Mouse (Mus musculus) regulatory T cell (primary cell): ENCODE measurements around the gene Plekha3.

ENCODE experiments used
- in situ Hi-C: fragments of 300-600 bp; cut with MboI, MseI; formaldehyde crosslinking; loops from one replicate; pipeline ENCODE4 v1.15.1; 2025; ENCODE audit warnings: high pct_unique_total_duplicates

Plekha3 gene

DNA sequence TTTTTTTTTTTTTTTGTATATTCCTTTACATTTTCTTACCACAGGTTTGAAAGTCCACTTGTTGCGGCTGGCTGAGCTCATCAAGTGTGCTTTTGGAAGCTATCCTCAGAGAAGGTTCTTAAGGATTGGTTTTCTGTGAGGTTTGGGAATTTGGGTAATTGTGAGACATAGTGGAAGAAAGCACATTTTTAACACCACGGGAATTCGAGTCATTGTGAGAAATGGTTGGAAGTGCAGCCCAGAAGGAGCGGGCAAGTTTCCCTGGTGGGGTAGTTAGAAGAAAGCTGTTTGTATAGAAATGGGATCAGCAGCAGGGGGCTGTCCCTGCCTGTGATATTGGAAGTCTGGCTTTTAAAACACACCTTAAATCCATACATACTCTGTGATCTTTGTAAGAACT lies 868 bp downstream of the Plekha3 start:
- in situ Hi-C loops, result no loop called here

- in situ Hi-C loops, result no loop called here
Observed at GRCm38 (mm10) chr2:76676401-76677226, 1.5 kb downstream of the Plekha3 start.

DNA sequence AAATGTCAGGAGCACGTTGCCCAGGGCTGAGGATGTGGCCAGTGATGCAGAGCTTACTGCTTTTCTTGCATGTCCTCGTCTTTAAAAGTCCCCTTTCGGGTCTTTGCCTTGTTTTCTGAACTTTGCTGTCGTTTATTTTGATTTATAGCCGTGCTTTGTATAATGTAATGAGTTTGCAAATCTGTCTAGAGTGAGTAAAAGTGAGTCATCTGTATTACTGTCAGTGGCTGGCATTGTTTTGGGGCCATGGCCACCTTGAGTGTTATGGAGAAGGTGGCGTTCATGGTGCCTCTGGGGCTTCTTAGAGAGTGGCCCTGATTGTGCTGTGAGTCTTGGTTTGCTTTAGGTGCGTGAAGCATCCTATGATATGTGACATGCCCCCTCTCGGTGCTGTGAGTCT lies 7.2 kb downstream of the Plekha3 start:
- in situ Hi-C loops, result loop anchor here (5.0 kb wide), 1 partner anchor 310 kb away; no protein-coding TSS in a partner anchor

DNA sequence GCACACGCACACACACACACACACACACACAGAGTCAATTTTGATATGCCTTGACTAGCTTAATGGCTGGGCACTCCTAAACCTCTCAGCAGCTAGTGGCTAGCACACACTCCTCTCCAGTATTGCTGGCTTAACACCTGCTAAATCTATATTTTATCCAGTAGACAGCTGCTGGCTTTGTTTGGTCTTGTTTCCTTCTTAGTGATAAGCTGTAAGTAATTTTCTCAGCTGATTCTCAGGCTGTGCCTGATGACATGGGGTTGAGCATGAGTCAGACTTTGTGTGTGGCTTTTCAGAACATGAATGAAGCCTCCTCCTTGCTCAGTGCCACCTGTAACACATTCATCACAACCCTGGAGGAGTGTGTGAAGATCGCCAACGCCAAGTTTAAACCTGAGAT lies 11.9 kb downstream of the Plekha3 start:
- in situ Hi-C loops, result no loop called here

DNA sequence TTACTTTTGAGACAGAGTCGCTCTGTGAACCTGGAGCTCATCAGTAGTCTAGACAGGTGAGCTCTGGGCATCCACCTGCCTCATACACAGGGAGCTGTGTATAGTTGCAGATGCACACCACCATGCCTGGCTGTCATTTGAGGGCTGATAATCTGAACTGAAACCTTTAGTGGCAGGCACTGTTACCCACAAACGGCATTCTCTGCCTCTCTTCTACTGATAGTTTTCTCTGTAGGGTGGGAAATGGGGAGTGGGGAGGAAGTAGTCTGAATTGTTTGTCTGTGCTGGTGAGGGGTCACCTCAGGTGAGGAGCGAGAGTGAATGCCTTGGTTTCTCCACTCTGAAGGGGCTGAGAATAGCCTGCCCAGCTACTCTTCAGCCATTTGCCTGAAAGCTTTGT lies 12.5 kb downstream of the Plekha3 start:
- in situ Hi-C loops, result no loop called here

DNA sequence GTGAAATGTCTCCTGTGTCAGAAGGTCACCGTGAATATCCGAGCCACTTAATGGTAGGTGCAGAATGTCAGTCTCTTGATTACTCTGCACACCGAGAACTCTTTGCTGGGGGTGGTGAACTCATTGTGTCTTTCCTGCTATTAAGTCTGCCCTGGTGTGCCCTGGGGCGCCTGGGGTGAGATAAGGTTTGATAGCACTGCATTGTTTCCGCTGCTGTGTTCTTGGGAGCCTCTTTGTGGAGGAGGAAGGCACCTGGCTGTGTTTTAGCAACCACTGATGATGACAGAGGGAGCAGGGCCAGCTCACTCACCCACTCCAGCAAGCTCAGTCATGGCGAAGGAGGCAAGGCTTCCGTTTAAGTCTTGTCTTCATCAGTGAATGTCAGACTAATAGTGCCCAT lies 13.1 kb downstream of the Plekha3 start:
- in situ Hi-C loops, result no loop called here

DNA sequence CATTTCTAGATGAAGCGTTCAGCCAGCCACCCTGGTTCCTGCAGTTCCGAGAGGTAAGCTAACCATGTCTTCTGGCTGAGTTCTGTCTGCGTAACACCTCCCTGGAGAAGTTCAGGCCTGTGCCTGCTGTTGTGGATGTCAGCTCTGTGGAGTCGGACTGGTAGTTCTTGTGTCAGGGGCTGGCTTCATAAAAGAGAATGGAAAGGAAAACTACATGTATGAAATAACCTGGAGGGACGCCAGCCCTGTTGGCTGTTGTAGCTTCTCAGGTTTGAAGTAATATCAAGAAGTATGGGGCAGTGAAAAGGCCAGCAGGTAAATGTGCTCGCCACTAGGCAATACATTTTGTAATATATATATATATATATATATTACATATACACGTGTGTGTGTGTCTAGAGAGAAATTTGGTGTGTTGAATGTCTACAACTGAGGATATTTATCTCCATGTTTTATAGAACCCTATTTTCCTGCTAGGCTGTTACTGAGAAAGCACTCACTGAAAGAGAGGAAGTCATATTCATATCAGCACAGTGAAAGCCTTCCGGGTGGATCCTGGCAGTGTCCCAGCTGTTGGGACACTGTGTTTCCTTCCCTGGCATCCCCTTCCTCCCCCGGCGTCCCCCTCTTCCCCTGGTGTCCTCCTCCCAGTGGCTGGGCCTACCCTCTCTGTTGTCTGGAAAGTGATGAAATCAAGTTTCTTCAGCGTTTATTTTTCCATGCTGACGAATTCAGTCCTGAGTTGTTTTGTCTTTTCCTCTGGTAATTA lies 15.5 kb downstream of the Plekha3 start:
- in situ Hi-C loops, result loop anchor here (10.0 kb wide), 1 partner anchor 1234 kb away; no protein-coding TSS in a partner anchor

DNA sequence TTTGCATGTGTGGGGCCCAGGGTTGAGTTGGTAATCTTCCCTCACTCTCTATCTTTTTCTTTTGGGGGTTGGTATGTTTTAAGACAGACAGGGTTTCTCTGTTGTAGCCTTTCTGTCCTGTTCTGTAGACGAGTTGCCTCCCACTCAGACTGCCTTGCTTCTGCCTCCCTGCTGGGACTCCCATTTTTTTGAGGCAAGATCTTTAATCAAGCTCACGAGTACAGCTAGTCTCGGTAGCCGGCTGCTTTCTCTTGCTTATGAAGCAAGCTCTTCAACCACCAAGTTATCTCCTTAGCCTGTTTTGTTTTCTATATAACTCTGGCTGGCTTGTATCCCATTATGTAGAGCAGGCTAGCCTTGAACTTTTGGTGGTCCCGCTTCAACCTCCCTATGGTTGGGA lies 18.7 kb downstream of the Plekha3 start:
- in situ Hi-C loops, result loop anchor here (10.0 kb wide), 1 partner anchor 1231 kb away; no protein-coding TSS in a partner anchor

GRCm38 (mm10) chr2:76695290-76695689 lies 20.2 kb downstream of the Plekha3 start:
- in situ Hi-C loops, result loop anchor here (10.0 kb wide), 1 partner anchor 1230 kb away; no protein-coding TSS in a partner anchor

DNA sequence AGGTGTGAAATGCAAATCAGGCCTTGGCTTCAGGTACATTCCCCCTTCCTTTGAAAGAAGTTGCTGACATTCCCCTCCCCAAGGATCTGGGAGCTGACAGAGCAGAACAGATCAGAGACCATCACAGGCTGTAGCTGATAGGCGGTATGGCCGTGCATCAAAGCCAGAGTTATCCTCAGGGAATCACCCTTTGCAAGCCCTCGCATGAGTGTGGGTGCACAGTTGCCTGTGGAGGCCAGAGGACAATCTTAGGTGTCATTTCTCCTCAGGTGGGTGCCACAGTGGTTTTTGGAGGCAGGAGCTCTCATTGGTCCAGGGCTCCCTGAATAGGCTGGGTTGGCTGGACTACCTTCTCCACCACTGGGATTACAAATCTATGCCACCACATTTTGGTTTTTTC lies 27.1 kb downstream of the Plekha3 start:
- in situ Hi-C loops, result no loop called here

DNA sequence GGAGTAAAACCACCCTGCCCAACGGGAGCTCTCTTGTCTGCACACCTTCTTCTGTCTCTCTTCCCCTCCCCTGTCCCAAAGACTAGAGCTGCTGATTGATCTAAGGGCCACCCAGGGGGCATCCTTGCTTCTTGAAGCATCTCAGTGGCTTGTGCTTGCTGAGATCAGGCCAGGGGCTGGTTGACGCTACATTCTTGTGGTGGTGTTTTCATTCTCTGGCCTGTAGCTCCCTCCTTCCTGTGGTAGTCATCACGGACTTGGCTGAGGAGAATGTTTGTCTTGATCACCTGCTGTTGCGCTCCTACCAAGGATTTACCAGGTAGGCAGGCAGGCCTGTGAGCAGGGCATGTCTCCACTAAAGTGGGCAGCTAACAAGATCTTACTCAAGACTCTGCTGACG lies 27.7 kb downstream of the Plekha3 start:
- in situ Hi-C loops, result no loop called here

GRCm38 (mm10) chr2:76705655-76706054 lies 30.6 kb downstream of the Plekha3 start:
- in situ Hi-C loops, result no loop called here

DNA sequence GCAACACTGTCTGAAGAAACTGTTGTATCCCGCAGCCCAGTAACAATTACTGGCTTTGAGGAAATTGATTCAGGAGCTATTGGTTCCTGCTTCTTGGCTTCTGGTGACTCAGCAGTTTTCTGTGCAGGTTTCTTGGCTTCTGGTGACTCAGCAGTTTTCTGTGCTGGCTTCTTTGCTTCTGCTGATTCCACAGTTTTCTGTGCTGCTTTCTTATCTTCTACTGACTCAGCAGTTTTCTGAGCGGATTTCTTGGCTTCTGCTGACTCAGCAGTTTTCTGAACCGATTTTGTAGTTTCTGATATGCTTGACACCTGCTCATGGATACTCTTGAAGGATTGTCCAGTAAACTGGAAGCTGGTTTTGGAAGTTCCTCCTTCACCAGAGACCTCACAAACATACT lies 33.4 kb downstream of the Plekha3 start:
- in situ Hi-C loops, result no loop called here

DNA sequence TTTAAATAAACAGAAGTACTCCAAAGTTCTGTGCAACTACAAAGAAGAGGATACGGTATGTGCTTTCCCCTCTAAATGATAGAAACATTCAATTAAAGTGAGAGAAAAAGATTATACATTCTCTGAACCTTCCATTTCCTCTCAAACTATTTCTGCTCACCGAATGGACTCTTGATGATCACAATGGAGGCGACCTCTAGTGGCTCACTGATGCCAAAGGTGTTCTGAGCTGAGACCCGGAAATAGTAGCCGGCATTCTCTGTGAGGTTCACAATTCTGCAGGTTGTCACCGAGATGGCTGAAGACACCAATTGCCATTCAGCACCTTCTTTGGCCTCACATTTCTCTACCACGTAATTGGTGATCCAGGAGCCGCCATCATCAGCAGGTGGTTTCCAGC lies 39.9 kb downstream of the Plekha3 start:
- in situ Hi-C loops, result no loop called here

DNA sequence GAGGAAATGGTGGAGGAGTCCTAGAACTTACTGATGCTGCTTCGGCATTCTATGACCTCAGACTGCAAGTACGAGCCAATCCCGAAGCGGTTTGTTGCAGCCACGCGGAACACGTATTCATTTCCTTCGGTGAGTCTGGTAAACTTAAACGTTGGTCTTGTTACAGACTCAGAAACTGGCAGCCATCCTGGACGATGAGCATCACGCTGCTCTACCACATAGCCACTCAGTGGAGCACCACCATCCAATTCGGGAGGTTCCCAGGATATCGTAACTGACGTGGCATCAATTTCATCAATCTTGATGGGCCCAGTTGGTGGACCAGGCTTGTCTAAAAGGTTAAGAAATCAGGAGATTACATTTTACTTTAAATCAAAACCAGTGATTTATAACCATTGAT lies 44.6 kb downstream of the Plekha3 start:
- in situ Hi-C loops, result no loop called here
